Mouse (Mus musculus): ENCODE measurements around the gene 6430531B16Rik. TPM values are rescaled to one million over a fixed set of nuclear protein-coding genes. Genes with fewer than 3 reads are reported as not detected.
A peak's percentile ranks its signal among the peaks of the same experiment; 100 is the strongest.

Gene 6430531B16Rik
- total and polyA plus RNA-seq, 2 experiments from 2014 or later, result 1.6 TPM

DNA sequence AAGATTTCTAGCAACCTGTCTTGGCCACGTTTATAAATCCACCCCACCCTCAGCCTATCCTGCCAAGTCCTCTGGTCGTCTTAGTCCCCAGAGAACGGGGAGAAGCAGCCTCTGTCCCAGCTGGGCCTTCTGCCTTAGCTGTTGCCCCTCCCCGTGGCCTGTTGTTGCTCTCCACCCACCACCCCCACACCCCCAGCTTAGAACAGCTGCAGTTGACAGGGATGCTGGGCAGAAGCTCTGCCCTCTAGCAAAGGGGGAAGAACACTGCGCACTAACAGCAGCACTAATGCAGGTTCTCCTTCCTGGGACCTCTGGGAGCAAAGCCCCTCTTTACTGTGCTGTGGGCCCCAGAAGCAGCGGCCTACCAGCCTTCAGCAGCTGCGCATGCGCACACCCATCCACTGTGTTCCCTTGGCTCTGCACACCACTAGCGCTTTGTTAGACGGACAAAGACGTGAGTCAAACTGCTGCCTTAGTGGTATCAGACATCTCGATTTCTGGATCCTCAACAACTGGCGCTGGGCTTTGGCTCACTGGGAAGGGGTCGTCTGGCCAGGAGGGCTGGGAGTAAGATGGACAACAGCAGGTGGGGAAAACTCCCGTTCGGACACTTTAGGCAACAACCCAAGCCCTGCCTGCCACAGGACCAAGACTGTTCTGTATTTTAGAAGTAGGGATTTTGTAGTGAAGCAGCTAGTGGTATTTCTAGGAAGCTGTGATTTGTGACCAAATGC, 37.9 kb downstream of the 6430531B16Rik start:
- Histone ChIP-seq H3K4me2 (ENCODE audit: low read depth, low read length, poor library complexity, severe bottlenecking) (no peak overlapping the region), H3K9ac (replicated peaks; ENCODE audit: low read length, poor library complexity, severe bottlenecking) (no peak overlapping the region), H3K36me3 (ENCODE audit: insufficient read depth, low read length) (peaks cover 8% of the 10 kb centered on the region), H3K4me1 (ENCODE audit: insufficient read depth, low read length) (peaks cover 4% of the 10 kb centered on the region; the same call in 1 of the 2 replicates), H3K9me3 (ENCODE audit: low read length) (no peaks in the 10 kb centered on the region), H3K27me3 (ENCODE audit: insufficient read depth, low read length) (peaks cover 37% of the 10 kb centered on the region), H3K27ac (ENCODE audit: low read depth, low read length) (no peak overlapping the region), H3K4me3 (ENCODE audit: low read depth, low read length) (no peak overlapping the region)
- no peak for ATAC-seq (ENCODE audit: low FRiP score)
- DNase-seq (ENCODE audit: low spot score), result no peak
- WGBS, result 65% methylated on average over 16 of the region's 16 CpGs
- TF ChIP-seq CTCF (IDR thresholded peaks at IDR 0.05), result no peak

- no peaks in the 10 kb centered on the region for H3K4me1 ChIP-seq (ENCODE audit: insufficient read depth, low read length)
- peaks cover 13% of the 10 kb centered on the region for H3K27me3 ChIP-seq (ENCODE audit: insufficient read depth, low read length)
- H3K27ac ChIP-seq (ENCODE audit: low read depth, low read length), result no peak overlapping the region
- no peak for ATAC-seq (ENCODE audit: low FRiP score)
- H3K9me3 ChIP-seq (ENCODE audit: low read length), result no peaks in the 10 kb centered on the region
- 69% methylated on average over 5 of the region's 5 CpGs for WGBS
- DNase-seq (ENCODE audit: low spot score), result no peak
- no peak overlapping the region for H3K9ac ChIP-seq (replicated peaks; ENCODE audit: low read length, poor library complexity, severe bottlenecking)
- H3K36me3 ChIP-seq (ENCODE audit: insufficient read depth, low read length), result peaks cover 21% of the 10 kb centered on the region
- no peak overlapping the region for H3K4me2 ChIP-seq (ENCODE audit: low read depth, low read length, poor library complexity, severe bottlenecking)
- H3K4me3 ChIP-seq (ENCODE audit: low read depth, low read length), result no peak overlapping the region
- TF ChIP-seq CTCF (IDR thresholded peaks at IDR 0.05), result no peak
These were observed 40.7 kb downstream of the 6430531B16Rik start for GRCm38 (mm10) chr7:139937810-139938209.

- no peak for TF ChIP-seq CTCF (IDR thresholded peaks at IDR 0.05)
- 87% methylated on average over 3 of the region's 3 CpGs for WGBS
These were observed 41.4 kb downstream of the 6430531B16Rik start for GRCm38 (mm10) chr7:139937138-139937537.

GRCm38 (mm10) chr7:139936705-139937104, 41.9 kb downstream of the 6430531B16Rik start:
- TF ChIP-seq CTCF (IDR thresholded peaks at IDR 0.05), result no peak
- WGBS, result 86% methylated on average over 10 of the region's 10 CpGs
- Histone ChIP-seq H3K4me1 (ENCODE audit: insufficient read depth, low read length) (no peaks in the 10 kb centered on the region), H3K27ac (ENCODE audit: low read depth, low read length) (no peak overlapping the region), H3K27me3 (ENCODE audit: insufficient read depth, low read length) (peaks cover 3% of the 10 kb centered on the region), H3K9me3 (ENCODE audit: low read length) (no peaks in the 10 kb centered on the region), H3K4me3 (ENCODE audit: low read depth, low read length) (no peak overlapping the region), H3K36me3 (ENCODE audit: insufficient read depth, low read length) (peaks cover 31% of the 10 kb centered on the region), H3K4me2 (ENCODE audit: low read depth, low read length, poor library complexity, severe bottlenecking) (no peak overlapping the region), H3K9ac (replicated peaks; ENCODE audit: low read length, poor library complexity, severe bottlenecking) (no peak overlapping the region)
- ATAC-seq (ENCODE audit: low FRiP score) (no peak), DNase-seq (ENCODE audit: low spot score) (no peak)

More at GRCm38 (mm10) chr7:139937138-139937537, 41.4 kb downstream of the 6430531B16Rik start:
- Histone ChIP-seq H3K9me3 (ENCODE audit: low read length) (no peaks in the 10 kb centered on the region), H3K9ac (replicated peaks; ENCODE audit: low read length, poor library complexity, severe bottlenecking) (no peak overlapping the region), H3K27me3 (ENCODE audit: insufficient read depth, low read length) (peaks cover 7% of the 10 kb centered on the region), H3K36me3 (ENCODE audit: insufficient read depth, low read length) (peaks cover 27% of the 10 kb centered on the region), H3K27ac (ENCODE audit: low read depth, low read length) (no peak overlapping the region), H3K4me3 (ENCODE audit: low read depth, low read length) (no peak overlapping the region), H3K4me2 (ENCODE audit: low read depth, low read length, poor library complexity, severe bottlenecking) (no peak overlapping the region), H3K4me1 (ENCODE audit: insufficient read depth, low read length) (no peaks in the 10 kb centered on the region)
- no peak for ATAC-seq (ENCODE audit: low FRiP score)
- DNase-seq (ENCODE audit: low spot score), result no peak

- Histone ChIP-seq H3K36me3 (ENCODE audit: insufficient read depth, low read length) (peaks cover 64% of the 10 kb centered on the region), H3K4me3 (ENCODE audit: low read depth, low read length) (no peak overlapping the region), H3K4me1 (ENCODE audit: insufficient read depth, low read length) (no peaks in the 10 kb centered on the region), H3K4me2 (ENCODE audit: low read depth, low read length, poor library complexity, severe bottlenecking) (no peak overlapping the region), H3K9ac (replicated peaks; ENCODE audit: low read length, poor library complexity, severe bottlenecking) (no peak overlapping the region), H3K27me3 (ENCODE audit: insufficient read depth, low read length) (no peaks in the 10 kb centered on the region), H3K9me3 (ENCODE audit: low read length) (no peaks in the 10 kb centered on the region), H3K27ac (ENCODE audit: low read depth, low read length) (no peak overlapping the region)
- peak; percentile 81 for TF ChIP-seq CTCF (IDR thresholded peaks at IDR 0.05)
- 0 out of 2 replicates have a peak, but pooled peaks have one; percentile 68 for ATAC-seq (ENCODE audit: low FRiP score)
- 21% methylated on average over 11 of the region's 11 CpGs for WGBS
- DNase-seq (ENCODE audit: low spot score), result peak; percentile 47
These were observed 47.8 kb downstream of the 6430531B16Rik start for GRCm38 (mm10) chr7:139930732-139931131.

MicroRNA genes within 50 kb of the gene (microRNA counts, 519-probe panel; counts per million panel counts)
- microRNA mmu-miR-202-3p (528 counts per million, percentile 58 among the panel's probes with 10 or more counts), microRNA mmu-miR-202-5p (528 counts per million, percentile 58 among the panel's probes with 10 or more counts)

Small RNA genes within 50 kb of the gene (microRNA-seq; reads per million reads assigned to microRNA genes)
- gene Mir202 (ENCODE audit: borderline number of aligned reads), result 1.0 reads per million
- gene Mir7062 (ENCODE audit: borderline number of aligned reads), result 1.3 reads per million
- gene mmu-mir-7686 (ENCODE audit: borderline number of aligned reads), result not detected

Other genes starting within 250 kb of the 6430531B16Rik start
- gene Adgra1, start 144.6 kb downstream of the 6430531B16Rik start, total RNA-seq (2014; rRNA removed), result 22.0 and 27.8 TPM in 2 replicates
- gene Adgra1, start 144.6 kb downstream of the 6430531B16Rik start, polyA plus RNA-seq (2015; fragmentation: Nextera tagmentation; extraction: Ambion mirVana), result 47.6 and 55.3 TPM in 2 replicates
- 71.5 and 80.6 TPM in 2 replicates for gene Kndc1, start 84.1 kb downstream of the 6430531B16Rik start, total RNA-seq (2014; rRNA removed)
- 20.2 and 22.4 TPM in 2 replicates for gene Kndc1, start 84.1 kb downstream of the 6430531B16Rik start, polyA plus RNA-seq (2015; fragmentation: Nextera tagmentation; extraction: Ambion mirVana)
- gene Utf1, start 35.0 kb downstream of the 6430531B16Rik start, total RNA-seq (2014; rRNA removed), result not detected in 2 replicates
- gene Utf1, start 35.0 kb downstream of the 6430531B16Rik start, polyA plus RNA-seq (2015; fragmentation: Nextera tagmentation; extraction: Ambion mirVana), result not detected in 2 replicates
- 1.2 and 2.7 TPM in 2 replicates for gene Adam8, start 13.8 kb upstream of the 6430531B16Rik start, total RNA-seq (2014; rRNA removed)
- 0.42 and 0.53 TPM in 2 replicates for gene Adam8, start 13.8 kb upstream of the 6430531B16Rik start, polyA plus RNA-seq (2015; fragmentation: Nextera tagmentation; extraction: Ambion mirVana)
- gene Zfp511, start 57.6 kb upstream of the 6430531B16Rik start, total RNA-seq (2014; rRNA removed), result 33.6 and 42.5 TPM in 2 replicates
- gene Zfp511, start 57.6 kb upstream of the 6430531B16Rik start, polyA plus RNA-seq (2015; fragmentation: Nextera tagmentation; extraction: Ambion mirVana), result 63.5 and 68.5 TPM in 2 replicates
- 66.9 and 70.1 TPM in 2 replicates for gene Tubgcp2, start 57.9 kb upstream of the 6430531B16Rik start, total RNA-seq (2014; rRNA removed)
- gene Tubgcp2, start 57.9 kb upstream of the 6430531B16Rik start, polyA plus RNA-seq (2015; fragmentation: Nextera tagmentation; extraction: Ambion mirVana), result 61.6 and 65.2 TPM in 2 replicates
- 0.16 and 0.47 TPM in 2 replicates for gene Msx3, start 70.3 kb upstream of the 6430531B16Rik start, total RNA-seq (2014; rRNA removed)
- 0.10 TPM in 1 of 2 replicates, not detected in the other for gene Msx3, start 70.3 kb upstream of the 6430531B16Rik start, polyA plus RNA-seq (2015; fragmentation: Nextera tagmentation; extraction: Ambion mirVana)
- gene Caly, start 103.8 kb upstream of the 6430531B16Rik start, total RNA-seq (2014; rRNA removed), result 404 and 435 TPM in 2 replicates
- gene Caly, start 103.8 kb upstream of the 6430531B16Rik start, polyA plus RNA-seq (2015; fragmentation: Nextera tagmentation; extraction: Ambion mirVana), result 595 and 645 TPM in 2 replicates
- gene Prap1, start 114.6 kb upstream of the 6430531B16Rik start, total RNA-seq (2014; rRNA removed), result not detected in 2 replicates
- not detected in 2 replicates for gene Prap1, start 114.6 kb upstream of the 6430531B16Rik start, polyA plus RNA-seq (2015; fragmentation: Nextera tagmentation; extraction: Ambion mirVana)
- 26.0 and 47.0 TPM in 2 replicates for gene Fuom, start 123.7 kb upstream of the 6430531B16Rik start, total RNA-seq (2014; rRNA removed)
- gene Fuom, start 123.7 kb upstream of the 6430531B16Rik start, polyA plus RNA-seq (2015; fragmentation: Nextera tagmentation; extraction: Ambion mirVana), result 46.1 and 47.6 TPM in 2 replicates
- gene Paox, start 137.0 kb upstream of the 6430531B16Rik start, total RNA-seq (2014; rRNA removed), result 8.7 and 12.5 TPM in 2 replicates
- gene Paox, start 137.0 kb upstream of the 6430531B16Rik start, polyA plus RNA-seq (2015; fragmentation: Nextera tagmentation; extraction: Ambion mirVana), result 6.9 and 8.6 TPM in 2 replicates
- 75.5 and 78.1 TPM in 2 replicates for gene Echs1, start 137.7 kb upstream of the 6430531B16Rik start, total RNA-seq (2014; rRNA removed)
- 108 and 119 TPM in 2 replicates for gene Echs1, start 137.7 kb upstream of the 6430531B16Rik start, polyA plus RNA-seq (2015; fragmentation: Nextera tagmentation; extraction: Ambion mirVana)
- 9.9 and 10.0 TPM in 2 replicates for gene Mtg1, start 158.8 kb upstream of the 6430531B16Rik start, total RNA-seq (2014; rRNA removed)
- 31.3 and 33.7 TPM in 2 replicates for gene Mtg1, start 158.8 kb upstream of the 6430531B16Rik start, polyA plus RNA-seq (2015; fragmentation: Nextera tagmentation; extraction: Ambion mirVana)
- gene Sprn, start 176.1 kb upstream of the 6430531B16Rik start, total RNA-seq (2014; rRNA removed), result 63.9 and 70.5 TPM in 2 replicates
- 34.9 and 38.3 TPM in 2 replicates for gene Sprn, start 176.1 kb upstream of the 6430531B16Rik start, polyA plus RNA-seq (2015; fragmentation: Nextera tagmentation; extraction: Ambion mirVana)
- not detected in 2 replicates for gene Olfr522, start 186.0 kb upstream of the 6430531B16Rik start, total RNA-seq (2014; rRNA removed)
- gene Olfr522, start 186.0 kb upstream of the 6430531B16Rik start, polyA plus RNA-seq (2015; fragmentation: Nextera tagmentation; extraction: Ambion mirVana), result not detected in 2 replicates
- not detected in 2 replicates for gene Olfr523, start 194.5 kb upstream of the 6430531B16Rik start, total RNA-seq (2014; rRNA removed)
- 0.05 TPM in 1 of 2 replicates, not detected in the other for gene Olfr523, start 194.5 kb upstream of the 6430531B16Rik start, polyA plus RNA-seq (2015; fragmentation: Nextera tagmentation; extraction: Ambion mirVana)
- not detected in 2 replicates for gene Olfr524, start 227.2 kb upstream of the 6430531B16Rik start, total RNA-seq (2014; rRNA removed)
- gene Olfr524, start 227.2 kb upstream of the 6430531B16Rik start, polyA plus RNA-seq (2015; fragmentation: Nextera tagmentation; extraction: Ambion mirVana), result not detected in 2 replicates
- not detected in 2 replicates for gene Cd163l1, start 239.5 kb upstream of the 6430531B16Rik start, total RNA-seq (2014; rRNA removed)
- not detected in 2 replicates for gene Cd163l1, start 239.5 kb upstream of the 6430531B16Rik start, polyA plus RNA-seq (2015; fragmentation: Nextera tagmentation; extraction: Ambion mirVana)

Measured in midbrain, postnatal 0 days (tissue).